Mouse (Mus musculus) liver, embryonic 14.5 days (tissue): Measurements from ENCODE around the gene St6galnac3.

Experiments
- CTCF ChIP-seq: IDR thresholded peaks from 2 replicates; pipeline ENCODE4 v1.5.1; 2016; ENCODE audit warnings: antibody characterized with exemption, low read depth, control low read depth
- EP300 ChIP-seq: IDR thresholded peaks from 2 replicates; pipeline ENCODE4 v1.6.1; 2016; ENCODE audit warnings: antibody characterized with exemption, low read depth

DNA sequence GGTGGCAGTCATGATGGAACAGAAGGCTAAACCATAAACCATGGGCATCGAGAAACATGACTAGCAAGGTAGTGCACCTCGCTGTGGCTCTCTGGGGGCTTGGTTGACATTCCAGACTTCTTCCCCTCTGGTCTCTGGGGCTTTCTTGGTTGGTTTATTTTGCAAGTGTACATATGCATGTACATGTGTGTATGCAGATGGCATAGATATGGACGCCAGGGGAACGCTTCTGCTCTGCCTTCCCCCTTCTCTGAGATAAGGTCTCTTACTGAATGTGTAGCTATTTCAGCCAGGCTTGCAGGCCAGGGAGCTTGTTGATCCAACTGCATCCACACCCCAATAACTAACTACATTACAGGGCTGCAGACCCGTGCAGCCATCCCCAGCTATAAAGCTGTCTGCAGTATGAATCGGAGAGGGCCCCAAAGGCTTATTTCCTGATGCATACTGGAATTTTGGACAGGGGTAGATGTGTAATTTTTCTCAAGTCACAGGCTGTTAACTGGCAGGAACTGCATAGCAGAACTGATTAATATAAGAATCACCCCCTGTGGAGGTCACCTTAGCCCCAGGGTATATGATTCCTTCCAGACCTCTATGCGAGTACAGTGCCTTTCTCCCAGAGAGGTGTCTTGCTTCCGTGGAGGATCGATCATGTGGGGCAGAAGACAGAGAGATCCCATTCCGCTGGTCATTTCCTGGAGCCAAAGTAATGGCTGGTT is 53.9 kb downstream of the St6galnac3 start:
- TF ChIP-seq CTCF (no peak), EP300 (no peak)
